ENCODE assay signal across 8 mouse cellular contexts in the genomic region with DNA sequence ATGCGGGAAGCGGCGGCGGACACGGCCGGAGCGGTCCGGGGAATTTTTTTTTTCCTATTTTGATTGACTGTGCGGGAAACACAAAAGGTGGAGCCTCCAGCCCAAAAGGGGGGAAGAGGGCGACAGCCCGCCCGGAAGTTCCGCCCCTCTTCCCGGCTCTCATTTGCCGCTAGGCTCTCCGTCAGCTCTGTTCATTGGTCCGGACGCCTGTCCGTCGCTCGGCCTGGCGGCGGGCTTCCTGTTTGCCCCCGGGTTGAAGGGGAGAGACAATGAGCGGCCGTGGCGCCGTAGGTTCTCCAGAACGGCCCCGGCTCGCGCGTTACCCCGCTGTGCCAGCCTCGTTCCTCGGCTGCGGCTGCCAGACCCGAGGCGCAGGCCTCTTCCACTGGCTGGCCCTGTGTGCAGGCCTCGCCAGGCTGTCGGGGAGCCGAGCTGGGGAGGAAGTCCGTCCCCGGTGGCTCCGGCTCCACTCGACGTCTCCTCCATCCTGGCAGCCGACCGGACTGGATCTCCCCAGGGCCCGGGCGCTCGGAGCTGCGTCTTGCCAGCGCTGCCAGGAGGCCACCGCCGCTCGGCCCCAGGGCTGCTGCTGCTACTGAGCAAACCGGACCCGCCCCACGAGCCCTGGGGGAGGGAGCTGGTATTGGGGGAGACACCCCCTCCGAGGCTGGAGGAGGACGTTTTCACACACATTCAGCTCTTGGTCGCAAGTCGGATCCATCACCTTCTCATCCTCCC. TPM values are rescaled to one million over a fixed set of nuclear protein-coding genes. Genes with fewer than 3 reads are reported as not detected.
DNase-seq lines count a peak whose midpoint lies in the region; ATAC-seq lines count a peak whose summit lies in the region.

Gene Sp3, minus strand, starts transcription at position 110 of the 738 bp plus-strand sequence.

- peak within 1 kb of the TSS; percentile 95 for H3K9ac ChIP-seq in hindbrain, embryonic 11.5 days (ENCODE audit: low read depth, low read length)

- peak within 1 kb of the TSS; percentile 99 for H3K27ac ChIP-seq in hindbrain, embryonic 11.5 days (ENCODE audit: low read depth, low read length)

- no peaks in the 10 kb centered on the region for H3K9me3 ChIP-seq in hindbrain, embryonic 11.5 days (ENCODE audit: control insufficient read depth, low read length)

- H3K4me3 ChIP-seq in hindbrain, embryonic 11.5 days (ENCODE audit: low read depth, low read length) = peak within 1 kb of the TSS; percentile 68

- no peaks in the 10 kb centered on the region for H3K27me3 ChIP-seq in hindbrain, embryonic 11.5 days (ENCODE audit: control insufficient read depth, insufficient read depth, low read length)

- under 1% methylated on average over 50 of the region's 64 CpGs for WGBS in hindbrain, embryonic 11.5 days

- no peaks in the 10 kb centered on the region for H3K36me3 ChIP-seq in hindbrain, embryonic 11.5 days (ENCODE audit: control insufficient read depth, insufficient read depth, low read length)

- H3K4me1 ChIP-seq in hindbrain, embryonic 11.5 days (replicated peaks; ENCODE audit: control insufficient read depth, insufficient read depth, low read length) = no peaks in the 10 kb centered on the region

- DNase-seq in Muller cell, postnatal 12 days (ENCODE audit: inconsistent ontology term) = peak; percentile 99
- DNase-seq in cerebellum, adult 9-11 months = peak; percentile 99
- DNase-seq in frontal cortex, adult 2 months (ENCODE audit: extremely low spot score in 1 of 2, low spot score in 1 of 2) = peak; percentile 96 to 97
- peak; percentile 97 for DNase-seq in hindbrain, embryonic 11.5 days (ENCODE audit: low spot score)
- DNase-seq in layer of hippocampus, postnatal 10 days (ENCODE audit: low spot score in 2 of 2) = peak; percentile 97
- DNase-seq in lung, postnatal 10 days = peak; percentile 99
- peak; percentile 97 for DNase-seq in ovary, postnatal 36 days (ENCODE audit: low spot score)
- DNase-seq in thymus, postnatal 25 days = peak; percentile 96

- ATAC-seq in hindbrain, embryonic 11.5 days (ENCODE audit: low FRiP score) = peak; percentile 92

- H3K4me2 ChIP-seq in hindbrain, embryonic 11.5 days (replicated peaks; ENCODE audit: low read depth, low read length) = peak within 1 kb of the TSS; percentile 54

RNA-seq across cellular contexts. Expression of gene Sp3, which starts in this region (rescaled TPM):
- polyA plus RNA-seq in frontal cortex, adult 2 months (2012; rRNA removed) = 29.9 and 34.5 TPM in 2 replicates
- 66.3 and 67.1 TPM in 2 replicates for polyA plus RNA-seq in hindbrain, embryonic 11.5 days (2014; fragmentation: Nextera tagmentation; extraction: Ambion mirVana)
- total RNA-seq in layer of hippocampus, postnatal 10 days (2021) = 10 to 100 TPM; 48.3 to 56.6 TPM

Comparison
In these comparisons a context has a peak if more than half of its experiments do, and no peak if none do; other contexts are left out.
1. Peak in every context shown above with its lines: DNase-seq, ATAC-seq, H3K4me3 ChIP-seq and H3K27ac ChIP-seq.